Mouse (Mus musculus): ENCODE data around the gene Atg16l2. TPM values are rescaled to one million over a fixed set of nuclear protein-coding genes. Genes with fewer than 3 reads are reported as not detected.

Atg16l2 gene
- total RNA-seq, 2 experiments from 2014 or later, result 6.6 to 26.8 TPM

DNA sequence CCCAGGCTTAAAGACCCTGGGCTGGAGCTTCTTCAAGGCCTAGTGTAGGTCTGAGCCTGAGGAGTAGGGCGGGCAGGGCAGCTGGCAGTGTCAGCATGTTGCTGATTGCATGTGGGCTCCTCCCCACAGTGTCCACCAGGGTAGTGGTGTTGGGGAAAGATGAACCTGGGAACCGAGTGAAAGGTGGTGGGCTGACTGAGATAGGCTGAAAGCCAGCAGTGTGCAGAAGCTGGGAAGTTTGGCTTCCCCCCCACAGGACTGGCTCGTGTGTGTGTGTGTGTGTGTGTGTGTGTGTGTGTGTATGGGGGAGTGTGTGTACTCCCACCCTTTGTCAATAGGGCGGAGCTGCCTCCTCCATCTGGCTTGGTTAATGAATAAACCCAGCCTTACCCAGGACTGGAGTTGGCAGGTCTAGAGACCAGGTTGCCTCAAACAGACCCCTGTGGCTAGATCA lies 21.1 kb upstream of the Atg16l2 start:
- ATAC-seq (replicated peaks; ENCODE audit: poor library complexity, severe bottlenecking), result no peak

DNA sequence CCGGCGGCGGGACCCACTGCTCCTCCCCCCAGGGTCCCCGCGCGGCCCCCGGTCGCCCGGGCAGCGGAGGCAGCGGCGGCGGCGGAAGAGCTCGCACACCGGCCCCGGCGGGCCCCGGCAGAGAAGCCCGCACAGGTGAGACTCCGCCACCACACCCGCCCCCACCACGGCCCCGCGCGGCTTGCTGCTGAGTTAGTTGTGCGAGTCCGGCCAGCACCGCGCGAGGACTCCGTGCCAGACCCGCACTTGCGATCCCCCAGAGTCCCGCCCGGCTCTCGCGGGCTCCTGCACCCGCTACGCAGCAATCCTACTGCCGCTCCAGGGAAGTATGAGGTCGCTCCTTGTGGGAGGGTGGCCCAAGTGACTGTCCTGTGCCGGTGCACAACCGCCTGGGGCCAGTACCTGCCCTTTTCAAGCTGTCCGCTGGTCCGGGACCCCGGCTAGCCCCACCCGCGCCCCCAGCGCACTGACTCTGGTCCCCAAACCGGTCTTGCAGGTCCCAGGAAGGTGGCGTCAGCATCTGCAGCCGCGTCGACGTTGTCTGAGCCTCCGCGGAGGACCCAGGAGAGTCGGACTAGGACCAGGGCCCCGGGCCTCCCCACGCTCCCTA lies 19.3 kb upstream of the Atg16l2 start:
- peak; percentile 13; the same call in 1 of the 2 replicates for ATAC-seq (replicated peaks; ENCODE audit: poor library complexity, severe bottlenecking)

DNA sequence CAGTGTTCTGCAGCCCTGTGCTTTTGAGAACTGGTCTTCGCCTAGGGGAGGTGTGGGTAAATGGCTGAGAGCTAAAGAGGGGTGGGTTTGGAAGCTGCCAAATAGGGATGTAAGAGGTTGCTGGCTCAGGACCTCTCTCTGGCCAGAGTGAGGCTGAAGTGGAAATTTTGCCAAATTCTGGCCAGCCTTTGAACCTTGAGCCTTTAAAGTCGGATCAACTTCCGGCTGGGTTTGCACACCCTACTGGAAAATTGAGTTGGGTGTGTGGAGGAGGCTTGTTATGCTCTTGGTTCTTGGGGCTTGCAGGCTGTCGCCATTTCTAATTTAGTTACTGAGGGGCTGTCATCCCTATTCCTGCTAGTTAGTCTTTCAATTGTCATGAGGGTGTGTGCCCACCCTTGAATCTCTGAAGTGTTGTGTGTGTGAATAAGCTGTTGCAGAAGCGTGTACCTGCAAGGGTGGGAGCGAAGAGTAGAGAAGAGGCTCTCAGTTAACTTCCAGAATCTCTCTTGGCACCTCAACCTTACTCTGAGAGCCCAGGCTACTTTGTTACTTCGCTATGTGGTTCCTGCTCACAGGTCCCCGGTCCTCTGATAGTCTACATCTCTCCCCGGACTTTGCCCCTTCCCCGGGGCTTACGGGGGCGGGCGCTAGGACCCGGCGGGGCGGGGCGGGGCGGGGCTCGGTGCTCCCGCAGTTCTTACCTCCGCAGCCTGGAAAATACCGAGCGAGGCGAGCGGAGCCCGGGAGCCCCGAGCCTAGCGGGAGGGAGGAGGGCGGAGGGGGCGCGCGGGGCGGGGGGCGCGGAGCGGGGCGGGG lies 18.6 kb upstream of the Atg16l2 start:
- 0 out of 2 replicates have a peak, but pooled peaks have one; percentile 11 for ATAC-seq (replicated peaks; ENCODE audit: poor library complexity, severe bottlenecking)

DNA sequence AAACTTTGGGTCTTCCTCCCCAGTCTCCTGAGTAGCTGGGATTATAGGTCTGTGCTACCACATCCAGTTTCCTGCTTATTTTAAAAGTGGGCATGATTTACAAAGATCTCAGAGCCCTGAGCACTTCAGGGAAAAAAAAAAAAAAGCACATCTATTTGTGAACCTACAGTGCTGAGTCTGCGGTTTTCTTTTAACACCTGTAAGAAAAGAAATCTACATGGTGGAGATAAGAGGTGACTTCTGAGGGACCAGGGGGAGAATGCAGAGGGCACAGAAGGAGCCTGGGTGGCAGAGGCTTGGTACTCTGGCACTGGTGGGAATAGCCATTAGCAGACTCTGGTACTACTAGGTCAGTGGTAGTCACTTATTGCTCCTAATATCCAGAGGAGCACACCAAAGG lies 17.7 kb upstream of the Atg16l2 start:
- no peak for ATAC-seq (replicated peaks; ENCODE audit: poor library complexity, severe bottlenecking)

DNA sequence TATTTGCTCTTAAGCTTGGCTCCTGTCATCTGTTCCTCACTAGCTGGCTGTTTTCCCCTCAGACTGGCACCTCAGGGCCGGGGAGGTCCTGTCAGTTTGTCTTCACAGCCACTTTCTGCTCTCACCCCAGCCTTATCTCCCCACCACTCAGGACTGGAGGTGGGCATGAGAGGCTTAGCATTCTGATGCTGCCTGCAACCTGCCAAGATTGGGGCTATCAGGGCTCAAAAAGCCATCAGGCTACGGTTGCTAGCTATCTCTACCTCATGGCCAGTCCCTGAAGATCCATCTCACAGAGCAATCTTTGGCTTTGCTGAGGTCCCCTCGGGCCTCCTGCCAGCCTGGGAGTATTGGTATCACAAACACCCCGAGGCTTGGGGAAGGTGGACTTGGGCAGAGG lies 16.8 kb upstream of the Atg16l2 start:
- ATAC-seq (replicated peaks; ENCODE audit: poor library complexity, severe bottlenecking), result no peak

DNA sequence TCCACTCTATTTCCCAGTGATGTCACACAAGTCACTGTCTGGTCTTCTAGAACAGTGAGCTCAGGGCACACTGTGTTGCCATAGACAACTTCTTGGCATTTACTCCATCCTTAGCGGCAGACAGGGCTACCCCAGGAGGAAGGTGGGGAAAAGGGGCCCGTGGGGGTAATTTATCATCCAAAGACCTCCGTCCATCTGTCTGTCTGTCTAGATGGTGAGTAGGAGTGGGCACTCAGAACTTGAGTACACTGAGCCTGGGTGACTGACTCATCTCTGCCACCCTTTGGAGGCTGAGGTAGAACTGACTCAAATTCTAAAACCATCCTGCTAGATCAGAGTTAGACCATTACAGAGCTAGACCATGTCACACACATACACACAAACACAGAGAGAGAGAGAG lies 15.0 kb upstream of the Atg16l2 start, which contains the start of gene Stard10:
Gene Stard10 (plus strand): TSS at position 73 of the 400 bp plus-strand sequence.
- ATAC-seq (replicated peaks; ENCODE audit: poor library complexity, severe bottlenecking), result no peak

DNA sequence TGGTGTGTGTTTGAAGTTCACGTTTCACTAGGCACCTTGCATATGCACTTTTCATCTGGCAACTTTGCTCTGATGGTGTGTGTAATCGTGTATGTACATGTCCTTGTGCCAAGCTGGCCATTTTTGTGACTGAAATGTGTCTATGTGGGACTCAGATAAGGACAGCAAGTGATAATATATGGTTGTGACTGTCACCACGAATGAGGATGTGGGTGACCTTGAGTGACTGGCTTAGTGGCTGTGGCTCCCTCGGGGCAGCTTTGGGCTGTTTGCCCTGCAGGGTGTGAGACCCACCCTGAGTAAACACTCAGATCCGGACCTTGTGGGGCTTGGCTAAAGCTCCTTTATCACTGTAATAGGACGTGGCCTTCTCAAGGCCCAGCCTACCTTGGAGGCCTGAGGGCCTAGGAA lies 14.5 kb upstream of the Atg16l2 start:
- peak; percentile 28; the same call in 1 of the 2 replicates for ATAC-seq (replicated peaks; ENCODE audit: poor library complexity, severe bottlenecking)

DNA sequence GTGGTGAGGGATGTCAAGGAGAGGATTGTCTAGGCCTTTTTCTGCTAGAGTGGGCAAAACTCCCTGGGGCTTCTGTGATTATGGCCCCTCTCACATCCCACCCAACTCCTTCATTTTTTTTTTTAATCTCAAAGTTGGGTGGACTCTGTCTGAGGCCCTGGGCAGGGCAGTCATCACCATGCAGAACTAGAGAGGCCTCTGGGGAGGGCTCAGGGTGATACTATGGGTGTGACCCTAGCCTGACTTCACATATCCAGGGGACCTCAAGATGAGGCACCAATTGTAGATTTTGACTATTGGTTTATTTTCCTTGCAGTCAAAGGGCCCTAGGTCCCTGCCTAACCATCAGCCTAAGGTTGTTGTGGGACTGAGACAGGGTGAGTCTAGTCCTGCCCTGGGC lies 13.6 kb upstream of the Atg16l2 start:
- no peak for ATAC-seq (replicated peaks; ENCODE audit: poor library complexity, severe bottlenecking)

DNA sequence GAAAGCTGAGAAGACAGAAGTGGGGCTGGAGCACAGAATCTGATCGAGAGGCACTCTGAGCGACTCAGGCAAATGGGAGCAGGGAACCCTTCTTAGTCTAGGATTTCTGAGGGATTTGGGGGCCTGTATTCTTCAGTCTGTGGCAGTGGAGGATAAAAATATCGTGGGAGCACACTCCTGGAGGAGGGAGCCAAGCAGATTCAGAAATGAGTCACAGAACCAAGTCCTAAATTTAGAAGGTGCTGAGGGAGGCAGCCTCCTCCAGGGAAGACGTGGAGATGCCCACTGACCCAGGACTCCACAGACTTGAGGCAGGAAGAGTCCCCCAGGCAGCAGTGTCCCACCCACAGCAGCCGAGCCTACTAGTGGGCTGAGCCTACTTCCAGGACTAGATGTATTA lies 12.3 kb upstream of the Atg16l2 start:
- no peak for ATAC-seq (replicated peaks; ENCODE audit: poor library complexity, severe bottlenecking)

DNA sequence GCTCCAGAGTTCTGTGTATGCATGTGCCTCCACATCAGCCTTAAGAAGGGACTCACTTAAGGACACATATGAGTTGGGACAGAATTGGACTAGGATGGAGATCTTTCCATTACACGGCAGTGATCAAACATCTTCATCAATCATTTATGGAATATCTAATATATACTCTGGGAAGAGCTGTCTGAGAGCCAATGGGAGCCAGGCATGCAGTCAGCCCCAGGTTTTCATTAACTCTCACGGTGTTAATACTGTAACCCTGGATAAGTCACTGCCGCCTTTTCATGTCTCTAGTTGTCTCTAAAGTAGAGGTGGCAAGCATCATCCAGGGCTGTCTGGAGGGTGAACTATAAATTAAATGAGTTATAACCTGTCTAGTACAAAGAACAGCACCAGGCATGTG lies 11.0 kb upstream of the Atg16l2 start:
- ATAC-seq (replicated peaks; ENCODE audit: poor library complexity, severe bottlenecking), result no peak

DNA sequence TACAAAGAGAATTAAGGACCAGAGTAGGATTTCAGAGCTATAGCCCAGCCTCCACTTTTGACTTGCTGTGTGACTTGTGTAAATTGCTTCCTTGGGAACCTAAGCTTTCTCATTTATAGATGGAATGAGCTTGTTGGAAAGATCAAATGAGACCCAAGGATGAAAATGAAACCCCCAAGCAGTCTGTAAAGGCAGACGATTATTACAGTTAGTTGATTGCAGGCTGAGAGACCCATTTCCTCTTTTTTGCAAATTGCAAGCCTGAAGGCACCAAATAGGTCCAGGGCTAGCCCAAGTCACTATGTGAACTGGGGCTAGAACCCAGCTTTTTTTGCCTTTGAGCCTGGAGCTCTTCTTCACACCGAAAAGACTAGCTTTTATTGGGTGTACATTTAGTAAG lies 9.0 kb upstream of the Atg16l2 start:
- ATAC-seq (replicated peaks; ENCODE audit: poor library complexity, severe bottlenecking), result peak; percentile 31

DNA sequence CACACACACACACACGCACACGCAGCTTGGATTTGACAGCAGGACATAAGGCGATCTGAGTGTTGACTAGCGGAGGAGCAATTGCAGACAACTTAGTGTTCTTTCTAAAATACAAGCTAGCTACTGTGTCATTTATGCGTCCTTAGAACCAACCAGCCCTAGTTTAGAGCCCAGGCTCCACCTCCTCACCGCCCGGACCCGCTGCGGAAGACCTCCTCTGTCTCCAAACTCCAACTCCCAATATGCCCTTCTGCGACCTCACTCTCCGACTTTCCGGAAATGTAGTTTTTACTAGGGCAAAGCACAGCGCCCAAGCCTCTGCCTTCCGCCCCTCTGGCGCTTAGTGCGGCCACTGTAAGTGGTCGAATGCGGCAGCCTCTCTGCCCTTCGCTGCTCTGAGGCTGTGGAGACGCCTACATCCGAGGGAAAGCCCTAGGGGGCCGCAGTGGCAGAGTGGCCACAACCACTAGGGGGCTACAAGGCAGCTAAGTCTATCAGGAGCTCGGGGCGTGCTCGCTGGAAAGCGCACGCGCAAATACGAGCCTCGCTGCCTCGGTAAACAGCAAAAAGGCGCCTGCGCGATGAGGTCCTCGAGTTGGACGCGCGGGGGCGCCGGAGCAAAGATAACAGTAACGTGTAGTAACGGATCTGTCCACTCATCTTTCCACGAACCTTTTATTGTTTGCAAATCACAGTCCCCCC lies 8.4 kb upstream of the Atg16l2 start:
- peak; percentile 89 for ATAC-seq (replicated peaks; ENCODE audit: poor library complexity, severe bottlenecking)

DNA sequence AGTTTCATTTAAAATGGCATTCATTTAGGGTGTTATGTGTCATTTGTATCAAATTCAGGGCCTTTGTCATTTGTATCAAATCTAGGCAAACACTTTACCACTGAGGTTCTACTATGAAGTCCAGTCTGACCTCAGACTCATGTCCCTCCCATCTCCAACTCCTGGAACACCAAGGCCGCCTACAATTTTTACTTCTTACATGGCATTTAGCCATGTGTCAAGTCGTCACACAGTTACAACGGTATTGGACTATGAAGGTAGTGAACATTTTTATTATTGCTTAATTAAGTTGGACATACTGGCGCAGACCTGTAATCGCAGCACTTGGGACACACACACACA lies 7.9 kb upstream of the Atg16l2 start:
- ATAC-seq (replicated peaks; ENCODE audit: poor library complexity, severe bottlenecking), result peak; percentile 6; the same call in 1 of the 2 replicates

DNA sequence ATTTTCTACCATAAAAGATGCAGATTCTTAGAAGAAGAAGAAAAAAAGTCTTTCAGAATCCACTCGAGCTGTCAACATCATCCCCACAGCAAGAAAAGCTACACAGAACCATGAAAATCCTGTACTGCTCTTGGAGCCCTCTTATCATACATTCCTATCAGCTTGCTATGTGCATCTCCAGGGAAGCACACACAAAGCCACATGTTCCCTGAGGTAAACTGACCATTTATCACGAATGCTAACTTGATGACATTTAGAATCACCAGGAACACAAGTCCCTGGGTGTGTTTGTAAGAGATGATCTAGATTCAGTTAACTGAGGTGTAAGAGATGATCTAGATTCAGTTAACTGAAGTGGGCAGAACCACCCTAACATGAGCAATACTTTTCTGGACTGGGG lies 4.8 kb upstream of the Atg16l2 start:
- ATAC-seq (replicated peaks; ENCODE audit: poor library complexity, severe bottlenecking), result no peak

DNA sequence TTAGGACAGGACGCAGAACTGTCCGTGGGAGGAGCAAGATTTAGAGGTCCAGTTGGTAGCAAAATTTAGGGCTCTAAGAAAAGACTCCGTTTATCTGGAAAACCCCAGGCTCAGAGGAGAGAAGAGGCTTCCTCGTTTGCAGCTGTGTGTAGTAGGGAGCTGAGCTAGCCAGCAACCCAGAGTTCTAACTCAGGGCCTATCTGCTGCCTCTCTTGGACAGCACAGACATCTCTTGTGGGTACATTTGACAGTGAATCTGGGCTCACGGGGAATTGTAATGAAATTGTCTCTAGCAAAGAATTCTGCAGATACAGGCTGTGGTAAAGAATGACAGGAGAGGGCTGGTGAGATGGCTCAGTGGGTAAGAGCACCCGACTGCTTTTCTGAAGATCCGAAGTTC lies 640 bp upstream of the Atg16l2 start:
- ATAC-seq (replicated peaks; ENCODE audit: poor library complexity, severe bottlenecking), result no peak

DNA sequence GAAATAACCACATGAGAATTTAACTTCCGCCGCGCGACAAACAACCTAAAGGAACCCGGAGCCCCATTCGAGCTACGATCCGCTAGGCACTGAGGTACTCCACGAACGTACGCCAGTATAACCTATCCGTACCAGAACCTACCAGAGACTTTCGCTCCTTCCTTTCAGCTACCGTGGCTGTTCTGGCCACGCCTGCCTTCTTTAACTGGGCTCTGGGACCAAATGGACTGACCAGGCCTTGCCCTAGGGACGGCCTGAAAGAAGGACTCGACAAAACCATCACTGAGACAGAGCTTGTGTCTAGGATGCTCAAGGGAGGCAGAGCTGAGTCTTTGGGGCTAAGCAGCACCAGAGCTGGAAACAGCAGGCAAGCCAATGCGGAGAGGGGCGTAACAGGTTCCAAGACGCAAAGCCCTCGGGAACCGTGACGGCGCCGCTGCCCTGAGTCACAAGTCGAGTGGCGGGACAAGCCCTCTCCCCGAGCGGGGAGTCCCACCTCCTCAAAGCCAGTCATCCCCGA lies 630 bp downstream of the Atg16l2 start:
- peak; percentile 23 for ATAC-seq (replicated peaks; ENCODE audit: poor library complexity, severe bottlenecking)

DNA sequence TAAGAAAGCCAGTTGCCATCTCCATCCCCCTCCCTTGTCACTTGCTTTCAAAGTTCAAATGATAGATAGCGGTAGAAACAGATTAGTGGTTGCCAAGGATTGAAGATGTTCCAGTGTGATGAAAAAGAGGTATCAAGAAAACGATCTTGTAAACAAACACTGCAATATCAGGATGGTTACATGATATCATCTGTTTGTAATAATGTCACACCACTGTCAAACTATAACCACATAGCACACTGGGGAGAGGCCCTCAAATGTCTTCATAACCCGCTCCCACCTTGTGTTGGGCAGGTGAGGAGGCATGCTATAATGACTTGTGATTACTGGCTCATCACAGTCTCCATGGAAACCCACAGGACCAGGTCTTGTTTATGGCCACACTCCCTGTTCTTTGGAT lies 3.7 kb downstream of the Atg16l2 start:
- ATAC-seq (replicated peaks; ENCODE audit: poor library complexity, severe bottlenecking), result no peak

DNA sequence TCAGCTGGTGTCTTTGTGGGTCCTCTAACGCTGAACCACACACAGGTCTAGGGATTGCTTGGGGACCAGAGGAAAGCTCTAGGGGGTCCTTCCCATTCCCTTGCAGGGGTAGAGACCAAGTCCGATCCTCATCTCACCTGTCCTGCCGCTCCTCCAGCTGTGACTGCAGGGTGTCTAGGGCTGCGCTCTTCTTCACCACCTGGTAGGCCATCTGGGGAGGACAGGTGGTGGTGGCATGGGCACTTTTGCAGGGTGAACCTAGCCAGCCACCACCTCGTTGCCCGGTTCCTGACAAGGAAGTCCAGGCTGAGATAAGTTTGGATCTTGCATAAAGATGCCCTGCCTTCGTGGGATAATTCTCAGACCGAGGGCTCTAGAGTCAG lies 5.0 kb downstream of the Atg16l2 start:
- ATAC-seq (replicated peaks; ENCODE audit: poor library complexity, severe bottlenecking), result no peak

DNA sequence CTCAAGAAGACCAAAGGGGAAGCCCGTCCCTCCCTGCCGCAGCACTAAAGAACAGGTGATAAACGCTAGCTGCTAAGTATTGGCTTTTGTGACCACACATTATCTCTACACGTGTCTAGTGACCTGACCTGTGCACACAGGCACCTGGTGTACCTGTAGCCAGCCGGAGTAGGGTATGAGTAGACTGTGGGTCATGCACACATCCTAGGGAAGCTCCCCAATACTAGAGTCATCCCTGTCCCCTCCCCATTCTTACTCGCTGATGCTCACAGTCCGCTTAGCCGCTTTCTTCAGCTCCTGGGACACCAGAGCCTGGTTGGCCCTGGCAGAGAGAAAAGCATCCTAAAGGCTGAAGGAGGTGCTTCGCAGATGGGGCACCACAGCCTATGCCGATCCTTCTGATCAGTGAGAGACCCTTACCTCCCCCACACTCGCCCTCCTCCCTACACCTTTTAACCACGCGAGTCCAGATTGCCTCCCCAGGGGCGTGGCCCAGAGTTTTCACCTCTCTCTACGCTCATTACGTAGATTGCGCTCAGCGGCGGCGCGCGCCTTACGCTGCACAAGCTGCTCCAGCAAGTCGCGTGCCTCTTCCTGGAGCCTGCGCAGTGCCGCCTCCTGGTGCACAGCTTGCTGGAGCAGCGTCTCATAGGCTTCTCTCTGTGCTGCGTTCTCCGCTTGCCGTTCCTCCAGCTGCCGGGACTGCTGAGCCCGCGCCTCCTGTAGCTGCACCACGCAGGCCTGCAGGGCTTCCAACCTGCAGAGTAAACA lies 5.6 kb downstream of the Atg16l2 start:
- peak; percentile 66 for ATAC-seq (replicated peaks; ENCODE audit: poor library complexity, severe bottlenecking)

DNA sequence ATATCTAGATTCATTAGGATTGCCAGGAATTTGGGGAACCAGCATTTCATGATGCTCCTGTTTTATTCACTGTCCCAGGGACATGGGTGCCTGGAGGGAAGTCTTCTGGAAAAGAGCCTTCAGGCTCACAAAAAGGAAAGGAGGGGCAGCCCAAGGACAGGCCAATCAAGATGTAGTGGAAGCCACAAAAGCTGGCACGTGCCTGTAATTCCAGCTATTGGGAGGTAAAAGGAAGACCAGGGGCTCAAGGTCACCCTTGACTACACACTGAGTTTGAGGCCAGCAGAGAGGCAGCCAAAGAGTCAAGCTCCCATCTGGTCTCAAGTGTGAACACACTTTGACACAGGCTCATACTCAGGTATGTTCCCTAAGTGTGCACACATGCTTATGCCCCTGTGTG lies 6.6 kb downstream of the Atg16l2 start:
- ATAC-seq (replicated peaks; ENCODE audit: poor library complexity, severe bottlenecking), result no peak

All from granulocyte monocyte progenitor cell, adult 5-6 weeks (primary cell).